Mouse (Mus musculus) lung, adult 10 weeks (tissue): ENCODE data around the gene Olfr876. TPM values are rescaled to one million over a fixed set of nuclear protein-coding genes. Genes with fewer than 3 reads are reported as not detected.

Source experiments
- polyA plus RNA-seq: library from polyadenylated mRNA; stranded (reverse); fragments of 350-450 nt; fragmentation: Illumina TruSeq; extraction: RNeasy Lipid Tissue Mini Kit (QIAGEN cat#74804); gene quantifications from one replicate; pipeline ENCODE4 v1.2.3, GENCODE M21; 2014; ENCODE audit warnings: low read depth, low replicate concordance; ENCODE audit not compliant: insufficient read depth

The Olfr876 gene
- polyA plus RNA-seq, result not detected

DNA sequence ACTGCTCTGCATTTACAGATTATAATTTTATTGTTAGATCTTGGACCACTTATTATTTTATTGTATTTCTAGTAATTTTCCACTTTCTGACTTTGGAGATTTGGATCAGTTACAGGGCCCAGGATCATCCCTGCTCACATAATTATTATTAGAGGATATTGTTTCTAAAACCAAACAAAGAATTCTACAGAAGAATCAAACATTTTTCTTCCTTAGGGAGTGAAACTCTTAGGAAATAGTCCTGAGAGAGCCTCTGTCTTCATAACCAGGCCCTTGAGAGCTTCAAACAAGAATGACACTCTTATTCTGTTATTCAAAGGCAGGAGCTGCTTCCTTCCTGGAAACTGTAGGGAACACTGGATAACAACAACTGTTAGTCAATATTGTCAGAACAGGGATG, at the start of gene Olfr876:
Olfr876 (plus strand) TSS at position 301 of the 400 bp plus-strand sequence.

DNA sequence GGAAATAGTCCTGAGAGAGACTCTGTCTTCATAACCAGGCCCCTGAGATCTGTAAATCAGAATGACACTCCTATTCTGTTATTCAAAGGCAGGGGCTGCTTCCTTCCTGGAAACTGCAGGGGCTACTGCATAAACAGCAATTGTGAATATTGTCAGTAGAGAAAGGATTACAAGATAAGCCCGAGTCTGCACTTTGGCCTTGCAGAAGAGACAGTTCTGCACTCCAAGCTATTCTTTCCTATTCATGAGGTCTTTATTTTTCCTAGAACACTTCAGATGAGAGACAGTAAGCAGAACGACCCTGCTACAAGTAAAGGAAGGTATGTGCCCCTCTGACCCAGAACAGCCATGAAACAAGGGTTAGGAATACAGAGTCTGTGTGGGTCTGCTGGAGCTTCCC, 31.1 kb upstream of the Olfr876 start, which contains the start of gene Olfr875:
Olfr875 (plus strand) TSS at position 99 of the 400 bp plus-strand sequence.

DNA sequence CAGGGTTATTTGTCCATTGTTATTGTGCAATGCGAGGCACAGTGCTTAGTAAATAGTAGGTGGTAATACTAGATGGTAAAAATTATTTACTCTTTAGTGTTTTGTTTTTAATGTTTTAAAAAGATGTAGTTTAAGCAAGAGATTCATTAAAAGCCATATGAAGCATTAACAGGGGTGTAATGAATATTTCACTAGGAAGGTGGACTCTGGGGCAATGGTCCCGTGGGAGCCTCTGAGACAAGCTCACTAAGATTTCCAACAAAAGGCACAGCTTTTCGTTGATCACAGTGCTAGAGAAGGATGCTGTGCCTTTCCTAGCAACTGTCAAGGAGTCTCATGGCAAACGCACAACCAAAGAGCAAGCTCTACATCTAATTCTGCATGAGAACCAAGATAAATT, 51.1 kb downstream of the Olfr876 start, which contains the start of gene Olfr877:
Olfr877 (plus strand) TSS at position 301 of the 400 bp plus-strand sequence.

Other genes starting within 250 kb of the Olfr876 start
- 7.7 TPM for gene Siae, start 247.3 kb upstream of the Olfr876 start, polyA plus RNA-seq
- gene Spa17, start 189.3 kb upstream of the Olfr876 start, polyA plus RNA-seq, result 30.4 TPM
- 63.3 TPM for gene Tbrg1, start 145.7 kb upstream of the Olfr876 start, polyA plus RNA-seq
- not detected for gene Panx3, start 133.8 kb upstream of the Olfr876 start, polyA plus RNA-seq
- not detected for gene Olfr160, start 86.8 kb upstream of the Olfr876 start, polyA plus RNA-seq
- gene Olfr874, start 57.9 kb upstream of the Olfr876 start, polyA plus RNA-seq, result not detected
- not detected for gene Olfr875, start 31.2 kb upstream of the Olfr876 start, polyA plus RNA-seq
- gene Olfr877, start 51.2 kb downstream of the Olfr876 start, polyA plus RNA-seq, result not detected
- not detected for gene Olfr145, start 93.7 kb downstream of the Olfr876 start, polyA plus RNA-seq
- gene Olfr878, start 114.8 kb downstream of the Olfr876 start, polyA plus RNA-seq, result not detected
- not detected for gene Olfr881, start 188.8 kb downstream of the Olfr876 start, polyA plus RNA-seq
- gene Olfr883, start 222.8 kb downstream of the Olfr876 start, polyA plus RNA-seq, result not detected
- not detected for gene Olfr884, start 243.5 kb downstream of the Olfr876 start, polyA plus RNA-seq